Mouse (Mus musculus) MN1 (cell line): Measurements from ENCODE around the gene Zfp276.
A peak's percentile ranks its signal among the peaks of the same experiment; 100 is the strongest.
"Not testable (repeated sequence)": the region's sequence is repeated elsewhere in the genome, so short reads cannot be mapped to it uniquely, and the experiment has no call there.

Experiments
- DNase-seq: peaks from one replicate; pipeline ENCODE4 v3.0.0-alpha.2; 2016; ENCODE audit warnings: low spot score

Zfp276 gene

DNA sequence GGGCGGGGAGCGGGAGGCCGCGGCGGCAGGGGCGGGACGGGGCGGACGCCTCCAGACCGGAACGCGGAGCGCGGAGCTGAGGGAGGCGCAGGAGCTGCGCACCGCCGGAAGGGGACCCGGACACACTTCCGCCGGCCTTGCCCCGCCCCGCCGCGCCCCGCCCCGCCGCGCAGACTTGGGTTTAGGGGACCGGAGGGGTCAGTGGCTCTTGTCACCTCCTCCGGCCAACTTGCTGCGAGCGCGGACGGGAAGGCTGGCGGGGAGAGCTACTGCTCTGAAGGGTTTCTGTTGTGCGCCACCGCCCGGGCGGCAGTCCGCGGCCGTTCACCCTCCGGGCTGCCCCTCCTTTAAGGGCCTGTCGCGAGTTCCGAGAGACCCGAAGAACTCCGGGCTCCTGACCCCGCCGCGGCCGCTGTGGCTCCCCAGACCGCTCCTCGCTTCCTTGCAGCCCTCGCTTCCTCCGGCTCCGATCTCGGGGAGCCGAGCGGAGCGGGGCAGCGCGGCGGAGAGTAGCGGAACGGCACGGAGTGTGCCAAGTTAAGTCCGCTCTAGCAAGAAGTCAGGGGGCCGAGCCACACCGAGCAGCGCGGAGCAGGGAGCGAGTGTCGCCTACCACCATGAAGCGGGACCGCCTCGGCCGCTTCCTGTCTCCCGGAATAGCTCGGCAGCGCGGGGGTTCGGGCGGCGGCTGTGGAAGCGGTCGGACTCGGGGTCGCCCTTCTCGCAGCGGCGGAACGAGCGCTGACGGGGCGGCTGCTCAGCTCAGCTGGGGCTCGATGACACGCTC is at the start of gene Zfp276, which contains the start of gene Vps9d1:
Gene Zfp276 (plus strand): TSS at position 97 of the 787 bp plus-strand sequence.
Gene Vps9d1 (minus strand): TSS at position 250 of the 787 bp plus-strand sequence.
- peak; percentile 95 for DNase-seq

DNA sequence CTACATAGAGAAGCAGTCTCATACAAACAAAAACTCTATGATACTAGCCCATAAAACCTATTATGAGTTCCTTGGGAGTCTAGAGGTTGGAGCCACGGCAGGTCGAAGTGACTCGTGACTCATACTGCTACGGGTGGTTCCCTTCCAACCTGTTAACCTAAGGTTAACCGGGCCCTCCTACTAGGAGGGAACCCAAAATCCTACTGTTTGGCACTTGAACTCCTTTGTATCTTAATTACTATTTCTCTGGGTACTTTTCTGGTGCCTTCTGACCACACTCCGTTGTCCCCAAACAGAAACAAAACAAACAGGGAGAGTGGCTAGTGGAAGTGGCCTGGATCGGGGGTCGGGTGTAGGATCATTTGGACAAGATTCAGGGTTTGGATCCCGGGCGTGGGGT is 42.1 kb upstream of the Zfp276 start:
- no peak for DNase-seq

DNA sequence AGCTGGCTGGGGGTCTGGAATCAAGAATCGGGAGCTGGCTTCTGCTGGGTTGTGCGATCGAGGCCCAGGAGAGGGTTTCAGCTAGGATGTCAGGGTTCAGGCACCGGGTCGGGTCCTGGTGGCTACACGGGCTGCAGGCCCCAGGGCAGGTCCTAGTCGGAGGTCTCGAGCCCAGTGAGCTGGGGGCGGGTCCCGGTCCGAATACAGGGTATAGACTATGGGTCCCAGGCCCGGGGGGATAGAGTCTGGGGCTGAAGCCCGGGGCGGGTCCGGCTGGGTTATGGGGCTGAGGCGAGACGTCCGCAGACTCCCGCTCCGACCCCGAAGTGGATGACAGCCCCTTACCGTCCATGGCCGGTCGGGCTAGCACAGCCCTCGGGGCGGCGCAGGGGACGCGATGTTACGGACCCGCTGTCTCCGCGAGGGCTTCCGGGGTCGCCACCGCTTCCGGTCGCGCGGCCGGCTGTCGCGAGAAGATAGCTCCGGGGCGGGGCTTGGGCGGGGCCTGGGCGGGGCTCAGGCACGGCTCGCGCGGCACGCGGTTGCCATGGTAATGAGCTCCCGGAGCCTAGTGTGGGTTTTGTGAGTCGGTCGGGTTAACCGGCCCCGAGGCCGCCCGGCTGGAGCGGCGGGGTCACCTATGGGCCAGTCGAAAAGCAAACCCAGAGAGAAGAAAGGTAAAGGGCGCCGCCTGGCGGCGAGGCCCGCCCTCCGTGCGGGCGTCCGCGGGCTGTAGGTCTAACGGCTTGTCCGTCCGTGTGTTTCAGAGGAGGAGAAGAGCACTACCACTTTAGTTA is 41.5 kb upstream of the Zfp276 start, which contains the start of the genes Chmp1a and Spata33:
Gene Chmp1a (minus strand): TSS at position 443 of the 797 bp plus-strand sequence.
Gene Spata33 (plus strand): TSS at position 512 of the 797 bp plus-strand sequence.
- DNase-seq, result peak; percentile 94

DNA sequence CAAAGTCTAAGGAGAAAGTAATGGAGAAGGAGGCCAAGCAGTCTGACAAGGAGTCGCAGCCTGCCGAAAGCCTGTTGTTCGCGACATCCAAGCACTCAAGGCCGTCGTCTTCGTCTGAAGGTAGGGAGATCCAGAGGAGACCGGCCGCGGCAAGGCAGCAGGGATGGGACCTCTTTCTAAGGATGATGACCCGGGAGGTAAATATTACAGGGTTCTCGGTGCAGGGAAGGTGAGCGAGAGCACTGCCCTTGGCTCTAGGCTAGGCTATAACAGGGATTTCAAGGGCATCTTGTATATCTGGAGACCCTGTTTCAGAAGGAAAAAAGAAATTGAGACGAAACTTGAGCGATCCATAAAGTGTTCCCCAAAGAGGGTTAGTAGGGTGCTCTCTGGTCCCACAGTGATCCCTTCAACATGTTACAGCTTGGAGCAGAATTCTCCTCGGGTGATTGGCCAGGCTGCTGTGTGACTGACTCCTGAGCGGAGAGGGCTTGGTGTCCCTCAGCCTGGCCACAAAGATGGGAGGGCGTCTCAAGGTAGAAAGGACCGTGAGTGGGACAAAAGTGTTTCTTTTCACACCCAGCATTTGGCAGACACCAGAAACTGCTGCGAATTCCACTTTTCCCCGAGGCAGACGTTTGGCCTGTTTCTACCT is 40.8 kb upstream of the Zfp276 start:
- no peak for DNase-seq

DNA sequence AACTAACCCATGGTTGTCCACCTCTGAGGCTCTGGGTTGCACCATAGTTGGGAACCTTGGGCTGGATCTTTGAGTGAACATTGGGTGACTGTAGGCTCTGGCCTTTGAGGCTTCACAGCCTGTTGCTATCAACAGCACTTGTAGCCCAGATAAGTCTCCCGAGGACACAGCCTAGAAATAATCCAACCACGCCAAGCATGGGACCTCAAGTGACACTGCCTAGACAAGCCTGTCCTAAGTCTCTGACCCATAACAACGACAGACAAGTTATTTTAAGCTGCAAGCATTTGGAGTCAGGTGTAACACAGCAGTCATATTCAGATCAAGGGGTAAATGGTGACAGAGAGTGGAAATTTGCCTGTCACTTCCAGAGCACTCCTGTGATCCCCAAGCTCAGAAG is 38.6 kb upstream of the Zfp276 start:
- no peak for DNase-seq

DNA sequence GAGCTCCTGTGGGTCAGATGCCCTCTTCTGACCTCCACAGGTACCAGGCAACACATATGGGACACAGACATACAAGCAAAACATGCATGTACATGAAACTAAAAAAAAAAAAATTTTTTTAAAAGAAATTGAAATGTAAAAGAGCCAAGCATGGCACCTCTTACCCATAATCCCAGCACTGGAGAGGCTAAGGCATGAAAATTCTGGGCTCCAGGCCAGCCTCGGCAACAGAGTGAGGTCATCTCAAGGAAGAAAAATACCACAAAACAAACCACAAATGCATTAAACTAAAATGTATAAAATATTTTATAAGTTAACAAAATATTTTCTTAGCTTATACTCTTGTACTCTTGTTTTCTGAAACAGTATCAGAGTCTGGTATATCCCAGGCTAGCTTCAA is 33.1 kb upstream of the Zfp276 start:
- DNase-seq, result peak; percentile 53

DNA sequence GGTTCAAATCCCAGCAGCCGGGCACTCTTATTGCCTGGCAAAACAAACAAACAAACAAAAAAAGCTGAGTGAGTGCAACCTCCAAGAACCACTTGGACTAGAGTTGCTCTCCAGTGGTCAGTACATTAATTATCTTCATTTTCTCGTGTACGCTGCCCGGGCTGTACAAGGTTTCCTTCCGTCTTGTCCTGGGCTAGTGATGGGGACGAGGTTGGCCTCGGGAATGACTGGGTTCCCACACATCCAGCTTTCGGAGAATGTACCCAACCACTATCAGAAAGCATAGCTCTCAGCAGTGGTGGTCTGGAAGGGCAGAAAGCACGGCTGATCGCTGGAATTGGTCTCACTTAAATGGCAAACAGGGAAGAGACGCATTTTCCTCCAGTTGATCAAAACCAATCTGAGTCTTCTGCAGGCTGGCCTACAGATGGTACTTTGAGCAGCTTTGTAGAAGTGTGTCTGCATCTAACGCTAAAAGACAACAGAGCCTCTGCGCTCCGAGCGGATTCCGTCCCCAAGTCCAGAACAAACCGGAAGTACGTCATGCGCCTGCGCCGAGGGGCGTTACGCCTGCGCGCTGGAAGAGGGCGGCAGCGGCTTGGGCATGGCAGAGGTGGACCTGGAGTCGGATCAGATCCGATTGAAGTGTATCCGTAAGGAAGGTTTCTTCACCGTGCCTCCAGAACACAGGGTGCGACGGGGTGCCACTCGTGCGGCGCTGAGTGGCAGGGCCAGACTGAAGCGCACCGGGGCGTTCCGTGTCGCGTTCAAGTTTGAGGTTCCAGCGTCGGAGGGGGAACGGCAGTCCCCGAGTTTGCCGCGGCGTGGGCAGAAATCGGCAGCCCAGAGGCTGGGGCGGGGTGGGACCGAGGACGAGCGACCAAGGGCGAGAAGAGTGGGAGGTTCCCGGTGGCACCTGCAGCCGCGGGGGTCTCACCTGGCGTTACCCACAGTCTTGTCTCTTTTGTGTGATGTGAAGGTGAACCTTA is 29.4 kb upstream of the Zfp276 start, which contains the start of gene Cdk10:
Gene Cdk10 (plus strand): TSS at position 565 of the 989 bp plus-strand sequence.
- peak; percentile 92 for DNase-seq

DNA sequence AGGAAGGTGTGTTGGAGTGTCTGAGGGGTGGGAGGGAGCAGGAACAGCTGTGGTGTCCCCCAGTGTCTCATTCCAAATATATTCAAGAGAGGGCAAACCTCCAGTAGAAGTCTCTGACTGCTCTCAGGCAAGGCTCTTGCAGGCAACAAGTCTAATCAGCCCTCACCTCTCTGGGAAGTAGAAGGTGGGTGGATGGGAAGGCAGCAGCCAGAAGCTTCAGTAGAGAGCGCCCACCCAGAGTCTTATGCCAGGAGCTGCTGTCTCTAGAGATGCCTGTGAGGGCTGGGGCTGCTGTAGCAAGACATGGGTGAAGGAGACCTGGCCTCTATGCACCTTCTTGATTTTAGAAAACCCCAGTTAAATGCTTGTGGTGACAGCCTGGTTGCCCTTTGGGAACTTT is 25.6 kb upstream of the Zfp276 start:
- DNase-seq, result no peak

DNA sequence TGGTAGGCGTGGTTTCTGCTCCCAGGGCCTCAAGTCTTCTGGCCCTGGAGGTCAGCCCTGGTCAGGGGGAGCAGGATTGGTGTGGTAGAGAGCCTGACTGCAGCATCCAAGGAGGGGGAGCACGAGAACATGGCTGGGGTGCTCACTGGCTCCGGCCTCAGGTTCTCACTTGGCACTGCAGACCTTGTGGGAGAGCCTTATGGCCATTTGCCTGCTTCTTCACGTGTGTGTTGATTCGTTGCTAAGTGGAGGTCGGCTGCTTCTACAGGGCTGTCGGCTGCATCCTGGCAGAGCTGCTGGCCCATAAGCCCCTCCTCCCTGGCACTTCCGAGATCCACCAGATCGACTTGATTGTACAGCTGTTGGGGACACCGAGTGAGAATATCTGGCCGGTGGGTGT is 23.7 kb upstream of the Zfp276 start:
- DNase-seq, result not testable (repeated sequence)

DNA sequence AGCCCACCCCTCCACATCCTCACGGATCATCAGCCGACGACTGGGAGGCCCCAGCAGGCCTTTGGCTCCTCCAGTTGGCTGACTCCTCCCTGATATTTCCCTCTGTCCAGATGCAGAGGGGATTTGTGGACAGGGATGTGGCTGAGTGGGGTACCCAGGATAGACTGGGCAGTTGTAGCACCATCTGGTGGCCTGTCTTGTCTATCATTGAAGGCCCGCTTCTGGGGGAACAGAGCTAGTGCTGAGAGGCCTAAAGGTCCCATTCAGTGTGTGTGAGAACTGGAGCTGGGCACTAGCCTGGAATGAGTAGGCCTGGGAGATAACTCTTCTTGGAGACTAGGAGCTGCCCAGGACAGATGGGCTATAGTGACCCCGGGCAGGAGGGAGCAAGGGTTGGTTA is 22.3 kb upstream of the Zfp276 start:
- no peak for DNase-seq

DNA sequence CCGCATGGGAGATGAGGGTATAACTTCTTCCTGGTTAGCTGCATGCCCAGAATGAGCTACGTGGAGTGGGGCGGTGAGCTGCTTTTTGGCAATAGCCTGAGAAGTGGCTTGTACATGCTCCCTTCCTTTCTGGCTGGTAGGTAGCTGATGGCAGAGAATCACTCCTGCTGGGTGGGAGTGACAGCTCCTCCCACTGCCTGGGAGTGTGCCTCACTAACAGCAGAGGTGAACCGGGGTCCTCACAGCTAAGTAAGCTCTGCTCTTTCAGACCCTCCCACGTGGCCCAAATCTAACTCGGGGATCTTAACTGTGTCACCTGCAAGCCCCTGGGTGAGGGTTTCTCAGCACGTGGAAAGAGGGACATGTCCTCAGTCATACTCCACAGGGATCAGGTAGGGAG is 21.4 kb upstream of the Zfp276 start:
- DNase-seq, result no peak

DNA sequence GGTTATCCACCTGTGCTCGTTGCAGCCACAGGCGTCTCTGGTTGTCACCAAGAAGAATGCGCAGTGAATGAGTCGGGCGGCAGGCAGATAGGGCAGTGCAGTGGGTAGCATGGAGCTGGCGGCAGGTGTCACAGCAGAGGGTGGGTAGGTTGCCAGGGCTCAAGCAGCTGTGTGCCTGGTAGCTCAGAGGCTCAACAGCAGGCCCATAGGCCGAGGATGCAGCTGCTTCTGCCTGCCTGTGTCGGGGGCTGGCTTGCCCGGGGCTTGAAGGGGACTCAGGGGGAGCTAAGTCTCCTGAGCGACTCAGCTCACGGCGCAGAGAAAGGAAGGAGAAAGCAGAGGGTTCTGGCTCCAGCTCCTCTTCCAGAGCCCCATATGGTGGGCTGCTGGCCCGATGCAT is 20.7 kb upstream of the Zfp276 start:
- no peak for DNase-seq

DNA sequence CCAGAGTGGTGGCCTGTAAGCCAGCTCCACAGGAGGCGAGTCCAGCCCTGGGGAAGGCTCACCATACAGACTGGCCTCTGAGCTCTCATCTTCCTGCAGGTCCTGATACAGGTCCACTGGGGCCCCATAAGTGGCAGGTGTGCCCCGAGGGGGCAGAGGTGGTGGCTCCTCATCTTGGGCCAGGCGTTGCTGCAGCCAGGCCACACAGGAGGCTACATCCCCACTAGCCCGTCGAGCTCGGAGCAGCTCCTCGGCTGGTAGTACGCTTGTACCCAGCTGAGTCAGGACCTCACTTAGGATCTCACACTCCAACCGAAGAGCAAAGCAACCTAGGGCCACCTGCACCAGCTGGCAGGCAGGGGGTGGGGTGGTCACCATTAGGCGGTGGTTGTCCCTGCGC is 20.2 kb upstream of the Zfp276 start:
- no peak for DNase-seq

DNA sequence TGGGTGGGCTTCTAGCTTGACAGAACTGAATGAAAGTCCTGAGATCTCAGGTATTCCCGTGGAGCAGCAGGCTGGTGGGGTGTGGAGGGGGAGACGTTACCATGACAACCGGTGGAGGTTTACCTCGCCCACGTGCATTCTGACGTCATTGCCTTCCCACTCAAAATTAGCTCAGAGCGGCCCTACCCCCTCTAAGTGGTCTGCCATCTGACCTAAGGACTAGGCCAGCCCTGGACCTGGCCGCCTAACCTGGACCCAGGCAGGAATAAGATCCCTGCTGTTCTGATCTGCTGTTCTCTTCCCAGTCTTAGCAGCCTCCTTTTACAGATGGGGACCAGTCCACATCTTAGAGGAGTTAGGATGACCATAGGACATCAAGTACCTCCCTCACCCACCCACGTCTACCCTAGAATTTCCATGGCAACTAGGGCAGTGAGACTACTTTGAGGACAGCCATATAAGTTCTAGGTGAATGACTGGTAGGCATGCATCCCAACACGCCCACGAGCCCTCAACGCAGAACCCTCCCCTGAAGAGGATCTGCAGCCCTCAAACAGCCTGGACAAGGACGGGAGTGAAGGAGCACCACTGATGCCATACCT is 19.0 kb upstream of the Zfp276 start:
- no peak for DNase-seq

DNA sequence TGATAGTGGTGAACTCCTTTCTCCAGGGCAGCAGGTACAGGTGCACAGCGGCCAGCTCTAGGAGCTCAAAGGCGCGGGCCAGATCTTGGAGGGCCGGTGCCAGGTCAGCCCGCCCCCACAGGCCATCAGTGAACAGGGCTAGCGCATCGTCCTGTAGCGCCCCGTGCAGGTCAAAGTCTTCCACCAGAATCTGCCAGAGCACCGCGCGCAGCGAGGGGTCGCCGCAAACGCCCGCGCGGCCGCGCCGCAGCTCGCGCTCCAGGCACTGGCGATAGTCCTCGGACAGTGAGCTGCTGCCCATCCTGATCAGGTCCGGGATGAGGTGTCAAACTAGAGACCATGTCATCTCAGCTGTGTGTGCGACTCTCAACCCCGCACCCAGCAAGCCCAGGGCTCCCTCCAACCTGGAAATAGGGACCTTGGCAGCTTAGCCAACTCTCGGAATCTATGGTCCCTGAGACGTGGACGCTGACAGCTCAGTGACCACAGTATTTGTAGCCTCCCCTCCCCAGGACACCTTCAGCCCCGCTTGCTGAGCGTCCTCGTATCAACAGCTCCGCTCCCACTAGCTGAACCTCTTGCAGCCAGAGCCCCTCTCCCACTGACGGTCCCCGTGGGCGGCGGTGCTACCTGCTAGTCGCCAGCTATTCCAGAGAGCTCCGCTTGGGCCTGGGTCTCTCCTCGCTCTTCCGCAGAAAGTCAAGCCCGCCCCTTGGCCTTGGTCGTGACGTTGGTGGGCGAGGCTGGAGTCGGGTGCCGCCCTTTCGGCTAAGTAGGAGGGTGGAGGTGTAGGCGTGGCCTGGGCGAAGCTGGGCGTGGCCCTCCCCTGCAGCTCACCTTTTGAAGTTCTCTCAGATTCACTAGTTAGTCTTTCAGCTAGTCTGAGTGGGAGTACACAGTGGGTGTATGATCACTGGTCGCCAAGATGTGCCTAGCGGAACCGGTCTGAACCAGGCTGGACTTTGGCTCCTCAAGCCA is 18.2 kb upstream of the Zfp276 start, which contains the start of gene Spata2l:
Gene Spata2l (minus strand): TSS at position 714 of the 978 bp plus-strand sequence.
- peak; percentile 80 for DNase-seq

DNA sequence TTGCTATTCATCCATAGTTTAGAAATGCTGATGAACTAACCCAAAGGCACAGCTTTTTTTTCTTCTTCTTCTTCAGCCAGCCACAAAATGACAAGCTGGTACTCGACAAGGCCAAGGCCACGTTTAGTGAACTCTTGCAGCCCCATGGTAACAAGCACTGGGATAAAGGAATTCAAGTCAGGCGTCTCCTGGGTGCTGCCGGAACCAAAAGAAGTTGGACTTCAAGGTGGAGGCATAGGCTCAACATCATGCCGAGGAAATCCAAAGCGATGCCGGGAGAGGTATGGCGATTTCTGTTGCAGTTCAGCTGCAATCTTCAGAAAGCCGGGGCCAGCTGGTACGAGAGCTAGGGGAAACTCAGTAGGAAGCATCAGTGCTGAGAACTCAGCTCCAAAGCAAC is 14.6 kb upstream of the Zfp276 start:
- no peak for DNase-seq

DNA sequence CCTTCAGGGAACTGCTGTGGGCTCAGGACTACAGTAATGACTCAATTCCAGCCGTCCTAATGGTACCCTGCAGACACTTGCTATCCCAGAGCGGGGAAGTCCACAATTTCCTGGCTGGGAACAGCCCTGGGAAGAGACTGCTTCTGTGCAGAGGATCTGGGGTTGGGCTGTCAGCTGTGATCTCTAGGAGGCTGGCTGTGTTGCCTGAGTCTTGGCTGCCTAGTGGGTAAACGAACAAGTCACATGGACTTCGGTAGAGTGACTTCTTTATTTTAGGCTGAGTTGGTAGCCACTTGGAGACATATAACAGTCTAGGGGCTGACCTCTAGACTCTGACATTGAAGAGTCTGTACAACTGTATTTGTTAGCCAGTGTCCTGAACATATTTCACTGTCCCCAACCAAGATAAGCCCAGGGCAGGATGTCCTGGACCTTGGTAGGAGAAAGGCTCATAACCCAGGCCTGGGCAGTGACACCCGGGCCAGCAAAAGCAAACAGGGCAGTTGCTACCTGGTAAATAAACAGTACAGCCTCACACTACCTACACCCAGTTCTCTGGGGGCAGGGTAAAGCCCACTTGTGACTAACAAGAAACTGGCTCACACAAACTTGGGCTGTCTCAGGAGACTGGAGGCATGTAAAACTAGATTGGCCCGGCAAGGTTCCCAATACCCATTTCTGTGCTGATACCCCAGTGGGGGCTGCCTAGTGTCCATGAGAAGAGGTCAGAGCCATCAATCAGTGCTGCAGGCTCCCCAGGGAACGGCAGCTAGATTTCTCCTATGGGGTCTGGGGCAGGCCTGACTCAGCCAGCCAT is 11.7 kb upstream of the Zfp276 start:
- DNase-seq, result no peak

DNA sequence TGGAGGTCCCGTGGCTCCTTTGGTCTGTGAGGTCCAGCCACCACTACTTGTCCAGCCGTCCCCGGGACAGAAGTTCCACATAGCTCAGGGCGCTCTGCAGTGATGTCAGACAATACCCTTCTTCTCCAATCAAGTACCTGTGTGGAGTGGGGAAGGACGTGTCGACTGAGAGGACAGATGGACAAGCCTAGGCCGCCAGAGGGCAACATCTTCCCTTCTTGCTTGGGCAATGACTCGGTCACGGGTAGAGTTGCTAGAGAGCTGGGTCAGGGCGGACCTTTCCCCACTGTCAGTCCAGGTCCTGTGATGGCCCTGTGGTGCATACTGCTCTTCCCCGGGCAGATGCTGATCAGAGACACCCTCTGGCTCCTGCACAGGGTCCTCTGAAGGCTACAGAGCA is 10.9 kb upstream of the Zfp276 start:
- DNase-seq, result no peak

DNA sequence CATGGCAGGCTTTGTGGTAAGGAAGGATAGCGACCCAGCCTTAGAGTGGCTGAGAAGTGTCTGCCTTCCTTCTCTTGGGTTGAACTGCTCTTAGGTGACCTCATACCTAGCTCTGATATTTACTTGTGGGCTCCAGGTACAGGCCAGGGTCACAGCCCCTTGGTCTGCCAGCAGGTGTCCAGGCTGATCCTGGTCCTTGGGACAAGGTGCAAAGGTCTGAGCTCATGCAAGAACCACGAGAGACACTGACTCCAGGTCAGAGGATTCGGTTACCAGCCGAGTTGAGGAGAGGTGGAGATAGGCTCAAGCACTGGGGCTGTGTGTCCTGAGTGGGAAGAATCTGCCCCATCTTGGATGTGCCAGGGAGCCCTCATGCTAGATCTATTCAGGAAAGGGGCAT is 9.6 kb upstream of the Zfp276 start:
- DNase-seq, result no peak
